Mouse (Mus musculus): ENCODE measurements around the gene Gm16181. TPM values are rescaled to one million over a fixed set of nuclear protein-coding genes. Genes with fewer than 3 reads are reported as not detected.
A peak's percentile ranks its signal among the peaks of the same experiment; 100 is the strongest.

The Gm16181 gene
- total RNA-seq (2015) = not detected in 2 replicates
- not detected in 2 replicates for total RNA-seq (2017)

- ATAC-seq (replicated peaks; ENCODE audit: poor library complexity) = peak; percentile 12; the same call in 1 of the 2 replicates
Measured at GRCm38 (mm10) chr17:35220156-35220952, at the start of gene Gm16181. Gene Gm16181, plus strand, starts transcription at chr17:35220834.

GRCm38 (mm10) chr17:35172445-35173234 lies 48.0 kb upstream of the Gm16181 start:
- ATAC-seq (replicated peaks; ENCODE audit: poor library complexity) = peak; percentile 68

DNA sequence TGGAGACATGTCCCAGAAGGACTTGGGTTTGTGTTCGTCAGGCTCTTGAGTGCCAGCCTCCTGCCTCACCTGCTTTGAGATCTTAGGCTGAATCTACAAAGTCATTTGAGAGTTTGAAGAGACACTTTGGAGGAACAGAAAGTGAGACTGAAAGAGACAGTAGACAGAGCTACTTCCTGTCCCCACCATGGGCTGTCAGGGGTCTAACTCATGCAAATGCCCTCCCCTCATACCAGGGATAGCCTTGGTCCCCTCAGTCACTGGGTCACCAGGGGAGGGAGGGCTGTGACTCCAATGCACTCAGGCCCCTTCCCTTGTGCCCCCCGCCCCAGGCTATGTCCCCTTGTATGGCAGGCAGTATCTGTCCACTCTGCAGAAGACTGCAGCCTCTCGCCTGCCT lies 47.3 kb upstream of the Gm16181 start:
- peak; percentile 27; the same call in 1 of the 2 replicates for ATAC-seq (replicated peaks; ENCODE audit: poor library complexity)

- ATAC-seq (replicated peaks; ENCODE audit: poor library complexity) = no peak
Measured at GRCm38 (mm10) chr17:35174201-35174977, 46.2 kb upstream of the Gm16181 start.

DNA sequence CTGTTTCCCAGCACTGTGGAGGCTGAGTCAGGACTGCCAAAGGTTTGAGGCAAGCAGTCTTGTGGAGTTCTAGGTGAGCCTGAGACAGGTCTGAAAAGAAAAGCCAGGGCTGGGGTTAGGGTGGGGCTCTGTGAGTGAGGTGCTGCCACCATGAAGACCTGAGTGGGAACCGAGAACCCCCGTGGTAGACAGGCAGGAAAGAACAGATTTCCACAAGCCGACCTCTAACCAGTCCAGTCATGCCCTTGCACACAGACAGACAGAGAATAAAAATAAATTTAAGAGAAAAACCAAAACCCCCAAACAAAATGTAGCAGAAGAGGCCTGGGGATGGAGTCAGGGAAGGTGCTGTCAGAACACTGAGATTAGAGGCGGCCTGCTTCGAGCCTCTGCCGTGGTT lies 45.3 kb upstream of the Gm16181 start:
- no peak for ATAC-seq (replicated peaks; ENCODE audit: poor library complexity)

- no peak for ATAC-seq (replicated peaks; ENCODE audit: poor library complexity)
Measured at GRCm38 (mm10) chr17:35175968-35176367, 44.7 kb upstream of the Gm16181 start, which contains the start of gene Aif1. Gene Aif1, minus strand, starts transcription at chr17:35176068.

DNA sequence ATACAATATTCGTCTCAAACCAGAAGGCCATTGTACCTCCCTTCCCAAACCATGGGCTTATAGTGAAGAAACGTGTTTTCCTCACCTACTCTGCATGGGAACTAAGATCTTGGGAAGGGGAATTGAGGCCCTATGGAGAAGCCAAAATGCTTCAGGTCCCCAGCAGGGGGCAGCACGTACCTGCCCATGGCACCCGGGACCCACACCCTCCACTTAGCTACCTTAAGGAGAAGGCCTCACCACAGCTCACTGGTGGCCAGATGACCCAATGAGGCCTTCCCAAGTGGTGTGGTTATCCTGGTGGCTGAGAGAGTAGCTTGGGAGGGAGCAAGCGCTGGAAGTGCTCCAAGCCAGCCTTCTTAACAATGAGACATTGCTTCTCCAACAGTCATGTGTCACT lies 42.1 kb upstream of the Gm16181 start:
- ATAC-seq (replicated peaks; ENCODE audit: poor library complexity) = peak; percentile 97

DNA sequence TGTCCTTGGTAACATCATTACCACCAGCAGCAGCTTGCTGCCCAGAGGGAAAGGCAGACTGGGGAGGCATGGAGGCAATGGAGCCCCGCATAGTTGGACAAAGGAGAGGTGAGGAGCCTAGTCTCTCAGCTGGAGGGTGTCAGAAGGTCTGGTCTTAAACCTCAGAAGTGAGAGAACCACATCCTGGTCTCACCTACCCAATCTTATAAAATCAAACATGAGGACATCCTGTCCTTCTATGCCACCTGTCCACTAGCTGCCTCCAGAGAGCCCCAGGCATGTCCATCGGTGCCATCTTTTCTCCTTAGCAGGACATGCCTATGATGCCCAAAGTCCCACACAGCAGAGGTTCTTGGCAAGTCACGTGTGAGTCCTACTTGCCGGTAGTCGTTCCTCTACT lies 40.5 kb upstream of the Gm16181 start:
- no peak for ATAC-seq (replicated peaks; ENCODE audit: poor library complexity)

GRCm38 (mm10) chr17:35185639-35186611 lies 34.7 kb upstream of the Gm16181 start:
- peak; percentile 69 for ATAC-seq (replicated peaks; ENCODE audit: poor library complexity)

DNA sequence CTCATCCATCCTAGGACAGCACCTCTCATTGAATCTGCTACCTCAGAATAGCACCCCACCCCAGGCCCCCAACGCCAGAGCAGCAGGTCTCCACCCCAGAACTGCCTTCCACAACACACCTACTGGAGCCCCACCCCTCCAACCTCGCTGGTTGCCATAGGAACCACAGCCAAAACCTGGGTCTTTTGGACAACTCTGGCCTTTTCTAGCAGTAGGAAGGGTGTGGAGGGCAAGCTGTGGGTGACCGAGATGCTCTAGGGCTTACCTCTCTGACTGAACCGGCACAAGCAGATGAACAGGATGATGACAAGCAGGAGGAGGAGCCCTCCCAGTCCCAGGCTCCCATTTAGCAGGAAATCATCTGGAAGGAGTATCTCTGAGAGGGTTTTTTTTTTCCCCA lies 34.0 kb upstream of the Gm16181 start:
- 0 out of 2 replicates have a peak, but pooled peaks have one; percentile 22 for ATAC-seq (replicated peaks; ENCODE audit: poor library complexity)

DNA sequence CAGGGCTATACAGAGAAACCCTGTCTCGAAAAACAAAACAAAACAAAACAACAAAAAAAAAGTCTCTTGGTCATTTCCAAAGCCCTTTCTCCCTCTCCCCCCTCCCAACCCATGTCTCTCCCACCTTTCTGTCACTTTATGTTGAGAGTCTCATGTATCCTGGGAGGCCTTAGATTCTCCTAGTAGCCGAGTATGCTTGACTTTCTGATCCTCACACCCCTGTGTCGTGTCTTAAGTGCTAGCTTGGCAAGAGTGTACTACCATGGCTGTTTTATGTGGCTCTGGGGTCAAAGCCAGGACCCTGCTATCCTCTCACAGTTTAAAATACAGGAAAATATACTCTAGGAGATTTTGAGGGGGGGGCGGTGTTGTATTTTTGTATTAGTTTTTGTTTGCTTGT lies 33.3 kb upstream of the Gm16181 start:
- ATAC-seq (replicated peaks; ENCODE audit: poor library complexity) = no peak

- peak; percentile 32 for ATAC-seq (replicated peaks; ENCODE audit: poor library complexity)
Measured at GRCm38 (mm10) chr17:35187959-35188610, 32.5 kb upstream of the Gm16181 start, which contains the start of gene Lst1. Gene Lst1, minus strand, starts transcription at chr17:35188439.

- peak; percentile 33; the same call in 1 of the 2 replicates for ATAC-seq (replicated peaks; ENCODE audit: poor library complexity)
Measured at GRCm38 (mm10) chr17:35189186-35189585, 31.4 kb upstream of the Gm16181 start.

DNA sequence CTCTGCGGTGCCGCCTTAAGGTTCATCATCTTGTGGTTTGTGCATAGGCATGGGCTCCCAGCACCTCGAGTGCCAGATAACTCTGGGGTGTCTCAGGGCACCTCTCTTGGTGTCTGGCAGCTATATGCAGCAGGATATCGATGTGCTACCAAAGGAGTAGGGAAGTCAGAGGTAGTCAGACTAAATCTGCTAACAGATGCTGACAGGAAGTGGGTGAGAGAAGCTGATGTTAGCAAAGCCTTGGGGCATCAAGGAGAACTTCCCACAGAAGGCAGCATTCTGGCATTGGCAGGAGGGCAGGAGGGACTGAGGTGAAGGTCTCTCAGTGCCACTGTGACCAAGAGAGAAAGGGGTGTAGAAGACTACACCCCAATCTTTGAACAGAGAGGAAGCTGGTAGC lies 30.5 kb upstream of the Gm16181 start:
- ATAC-seq (replicated peaks; ENCODE audit: poor library complexity) = 0 out of 2 replicates have a peak, but pooled peaks have one; percentile 3

DNA sequence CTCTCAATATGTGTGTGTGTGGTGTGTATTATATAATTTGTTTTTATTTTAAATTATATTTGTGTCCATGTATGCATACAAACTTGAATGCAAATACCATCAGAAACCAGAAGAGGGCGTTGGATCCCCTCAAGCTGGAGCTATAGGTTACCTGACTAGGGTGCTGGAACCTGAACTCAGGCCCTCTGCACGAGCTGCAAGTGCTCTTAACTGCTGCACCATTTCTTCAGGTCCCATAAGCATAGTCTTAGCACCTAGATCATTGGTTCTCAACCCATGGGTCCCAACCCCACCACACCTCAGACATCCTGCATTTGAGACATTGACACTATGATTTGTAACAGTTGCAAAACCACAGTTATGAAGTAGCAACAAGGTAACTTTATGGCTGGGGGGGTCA lies 28.9 kb upstream of the Gm16181 start:
- ATAC-seq (replicated peaks; ENCODE audit: poor library complexity) = no peak

DNA sequence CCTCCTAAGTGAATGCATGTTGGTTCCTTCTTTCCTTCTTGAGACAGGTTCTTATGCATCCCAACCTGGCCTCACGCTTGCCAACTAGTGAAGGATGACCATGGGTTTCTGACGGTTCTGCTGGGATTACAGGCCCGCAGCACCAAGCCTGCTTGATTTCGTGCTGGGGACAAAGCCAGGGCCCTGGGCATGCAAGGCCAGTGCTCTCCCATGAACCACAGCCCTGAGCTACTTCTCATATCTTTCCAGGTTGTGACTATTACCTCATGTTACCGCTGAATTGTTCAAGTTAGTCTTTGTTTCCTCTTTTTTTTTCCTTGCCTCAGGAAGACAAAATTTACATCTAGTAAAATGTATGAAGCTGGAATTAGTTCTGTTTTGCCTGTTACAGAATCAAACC lies 27.7 kb upstream of the Gm16181 start:
- peak; percentile 47 for ATAC-seq (replicated peaks; ENCODE audit: poor library complexity)

DNA sequence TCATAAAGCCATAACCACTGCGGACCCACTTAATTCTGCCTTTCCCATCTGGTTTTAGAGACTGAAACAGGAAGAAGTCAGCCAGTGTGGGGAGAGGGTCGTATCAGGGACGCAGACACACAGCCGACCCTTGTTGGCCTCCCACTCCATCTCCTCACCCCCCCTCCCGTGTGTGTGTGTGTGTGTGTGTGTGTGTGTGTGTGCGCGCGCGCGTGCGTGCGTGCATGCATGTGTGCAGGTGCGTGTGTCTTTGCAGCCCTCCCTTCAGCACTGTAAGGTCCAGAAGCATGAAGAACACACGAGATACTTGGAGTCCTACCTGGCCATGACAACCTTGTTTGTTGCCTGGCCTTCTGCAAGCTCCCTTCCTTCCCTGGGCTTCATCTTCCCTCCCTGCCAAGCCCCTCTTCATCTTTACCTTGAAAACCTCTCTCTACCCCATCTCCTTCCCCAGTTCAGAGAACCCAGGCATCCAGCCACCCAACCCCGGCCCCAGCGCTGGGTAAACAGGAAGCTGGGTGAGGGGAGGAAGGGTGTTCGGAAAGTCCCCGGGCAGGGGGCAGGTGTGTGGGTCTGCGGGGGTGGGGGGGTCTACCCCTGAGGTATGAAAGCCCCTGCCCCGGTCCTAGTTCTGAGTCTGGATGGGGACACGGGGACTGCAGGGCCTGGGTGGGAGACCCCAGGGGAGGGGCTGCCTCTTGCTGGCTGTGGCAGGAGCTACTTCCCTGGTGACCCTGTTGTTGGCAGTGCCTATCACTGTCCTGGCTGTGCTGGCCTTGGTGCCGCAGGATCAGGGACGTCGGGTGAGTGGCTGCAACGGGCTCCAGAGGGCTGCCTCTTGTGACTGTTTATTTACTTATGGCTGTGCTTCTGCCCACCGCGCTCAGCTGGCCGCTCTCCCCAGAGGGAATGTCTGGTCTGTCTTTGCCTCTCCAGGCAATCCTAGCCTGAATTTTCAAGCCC lies 26.5 kb upstream of the Gm16181 start, which contains the start of gene Ltb:
Gene Ltb, plus strand, starts transcription at position 559 of the 963 bp plus-strand sequence.
- no peak for ATAC-seq (replicated peaks; ENCODE audit: poor library complexity)

Data from megakaryocyte progenitor cell, adult 5-6 weeks (primary cell).